Mouse (Mus musculus): ENCODE results near the gene Mafg. TPM values are rescaled to one million over a fixed set of nuclear protein-coding genes. Genes with fewer than 3 reads are reported as not detected.

Mafg gene
- total RNA-seq, 4 experiments from 2014 or later: 49.5 to 63.3 (median 59.3) TPM

Small RNA genes lying within 50 kb of the gene (microRNA-seq; reads per million reads assigned to microRNA genes)
- not detected for gene Mir6936

Other genes starting within 250 kb of the Mafg start
- 10 to 100 TPM; 87.7 to 97.5 (median 90.6) TPM for gene Nploc4, start 195.9 kb downstream of the Mafg start, total RNA-seq (2022)
- 1 to 10 TPM in 1 of 4 experiments, not detected in 3; 1.2 TPM for gene Tspan10, start 191.0 kb downstream of the Mafg start, total RNA-seq (2022)
- 1 to 10 TPM in 2 of 4 experiments, under 1 TPM in 2; 0.70 to 1.0 (median 0.94) TPM for gene Pde6g, start 180.1 kb downstream of the Mafg start, total RNA-seq (2022)
- 10 to 100 TPM; 20.4 to 26.4 (median 22.2) TPM for gene Oxld1, start 175.5 kb downstream of the Mafg start, total RNA-seq (2022)
- 1 to 10 TPM; 4.5 to 6.0 (median 5.1) TPM for gene Ccdc137, start 175.5 kb downstream of the Mafg start, total RNA-seq (2022)
- gene Arl16, start 166.0 kb downstream of the Mafg start, total RNA-seq (2022): 1 to 10 TPM; 4.7 to 7.5 (median 6.2) TPM
- 100 to 1,000 TPM; 121 to 138 (median 132) TPM for gene Mrpl12, start 149.0 kb downstream of the Mafg start, total RNA-seq (2022)
- 1 to 10 TPM; 1.9 to 5.0 (median 3.1) TPM for gene Slc25a10, start 141.8 kb downstream of the Mafg start, total RNA-seq (2022)
- gene Gcgr, start 102.9 kb downstream of the Mafg start, total RNA-seq (2022): under 1 TPM in 1 of 4 experiments, not detected in 3; 0.29 TPM
- 10 to 100 TPM; 18.6 to 20.5 (median 20.1) TPM for gene Mcrip1, start 83.9 kb downstream of the Mafg start, total RNA-seq (2022)
- 100 to 1,000 TPM; 157 to 382 (median 178) TPM for gene Ppp1r27, start 82.5 kb downstream of the Mafg start, total RNA-seq (2022)
- 100 to 1,000 TPM; 162 to 245 (median 209) TPM for gene P4hb, start 60.3 kb downstream of the Mafg start, total RNA-seq (2022)
- gene Arhgdia, start 52.0 kb downstream of the Mafg start, total RNA-seq (2022): 10 to 100 TPM; 74.3 to 86.2 (median 80.7) TPM
- gene Alyref, start 35.2 kb downstream of the Mafg start, total RNA-seq (2022): 10 to 100 TPM; 20.1 to 40.8 (median 35.8) TPM
- gene Anapc11, start 35.2 kb downstream of the Mafg start, total RNA-seq (2022): 10 to 100 TPM; 42.5 to 54.1 (median 49.7) TPM
- not detected for gene Npb, start 25.1 kb downstream of the Mafg start, total RNA-seq (2022)
- 10 to 100 TPM; 20.0 to 26.8 (median 26.0) TPM for gene Pcyt2, start 15.7 kb downstream of the Mafg start, total RNA-seq (2022)
- 1 to 10 TPM; 2.6 to 4.5 (median 3.8) TPM for gene Sirt7, start 8.4 kb downstream of the Mafg start, total RNA-seq (2022)
- gene Pycr1, start 10.2 kb upstream of the Mafg start, total RNA-seq (2022): 1 to 10 TPM; 3.7 to 5.3 (median 4.8) TPM
- 100 to 1,000 TPM; 112 to 153 (median 132) TPM for gene Myadml2, start 14.6 kb upstream of the Mafg start, total RNA-seq (2022)
- under 1 TPM in 1 of 4 experiments, not detected in 3; 0.22 TPM for gene Notum, start 27.6 kb upstream of the Mafg start, total RNA-seq (2022)
- 10 to 100 TPM; 32.2 to 39.8 (median 35.2) TPM for gene Aspscr1, start 39.4 kb upstream of the Mafg start, total RNA-seq (2022)
- gene Cenpx, start 80.1 kb upstream of the Mafg start, total RNA-seq (2022): 10 to 100 TPM; 26.1 to 31.0 (median 27.3) TPM
- 1 to 10 TPM; 1.8 to 4.4 (median 2.9) TPM for gene Lrrc45, start 80.3 kb upstream of the Mafg start, total RNA-seq (2022)
- 1 to 10 TPM in 2 of 4 experiments, under 1 TPM in 2; 0.75 to 1.2 (median 0.89) TPM for gene Rac3, start 87.9 kb upstream of the Mafg start, total RNA-seq (2022)
- 1 to 10 TPM; 7.9 to 9.8 (median 8.7) TPM for gene Dcxr, start 93.7 kb upstream of the Mafg start, total RNA-seq (2022)
- gene Cbr2, start 98.5 kb upstream of the Mafg start, total RNA-seq (2022): 10 to 100 TPM in 2 of 4 experiments, 1 to 10 TPM in 2; 6.1 to 30.8 (median 10.4) TPM
- 10 to 100 TPM; 14.8 to 40.9 (median 19.1) TPM for gene Hmga1b, start 129.2 kb upstream of the Mafg start, total RNA-seq (2022)
- 10 to 100 TPM; 10.8 to 13.6 (median 13.1) TPM for gene Rfng, start 150.6 kb upstream of the Mafg start, total RNA-seq (2022)
- 10 to 100 TPM; 65.4 to 71.6 (median 69.3) TPM for gene Gps1, start 150.7 kb upstream of the Mafg start, total RNA-seq (2022)
- gene Dus1l, start 162.8 kb upstream of the Mafg start, total RNA-seq (2022): 10 to 100 TPM; 29.0 to 36.8 (median 35.0) TPM
- 10 to 100 TPM in 2 of 4 experiments, 1 to 10 TPM in 2; 8.4 to 12.2 (median 9.4) TPM for gene Fasn, start 190.9 kb upstream of the Mafg start, total RNA-seq (2022)